Mouse (Mus musculus) ES-Bruce4 (cell line): ENCODE measurements around the gene Tango2.
"Not testable (repeated sequence)": the region's sequence is repeated elsewhere in the genome, so short reads cannot be mapped to it uniquely, and the experiment has no call there.

ENCODE experiments used
- CTCF ChIP-seq: IDR thresholded peaks from one replicate; pipeline ENCODE4 v1.8.1; 2011; ENCODE audit warnings: low read depth, low read length
- EP300 ChIP-seq: IDR thresholded peaks from 2 replicates; pipeline ENCODE4 v1.6.1; 2011; ENCODE audit warnings: low read depth, low read length; ENCODE audit not compliant: insufficient read depth
- POLR2A ChIP-seq: IDR thresholded peaks from one replicate; pipeline ENCODE4 v1.8.1; 2011; ENCODE audit warnings: low read length; ENCODE audit not compliant: insufficient read depth

DNA sequence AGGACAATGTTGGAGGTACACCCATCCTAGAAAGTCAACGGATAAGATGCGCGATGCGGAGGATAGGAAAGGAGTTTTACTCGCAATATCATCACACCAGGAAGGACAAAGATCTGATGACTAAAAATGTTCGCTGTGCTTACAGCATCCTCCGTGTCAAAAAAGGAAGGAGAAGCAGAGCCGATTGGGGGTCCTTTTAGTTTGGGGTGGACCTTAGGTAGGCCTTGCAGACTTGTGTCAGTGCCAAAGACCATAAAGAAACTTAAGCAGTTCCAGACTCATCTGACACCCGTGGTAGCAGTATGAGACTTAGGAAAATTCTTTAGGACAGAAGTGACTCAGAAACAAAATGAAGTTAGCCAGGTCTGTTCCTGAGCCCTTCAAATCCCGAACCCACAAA is 58.3 kb downstream of the Tango2 start:
- TF ChIP-seq POLR2A, CTCF, EP300: not testable (repeated sequence)
